ENCODE assay signal across 26 mouse cellular contexts in the genomic region with DNA sequence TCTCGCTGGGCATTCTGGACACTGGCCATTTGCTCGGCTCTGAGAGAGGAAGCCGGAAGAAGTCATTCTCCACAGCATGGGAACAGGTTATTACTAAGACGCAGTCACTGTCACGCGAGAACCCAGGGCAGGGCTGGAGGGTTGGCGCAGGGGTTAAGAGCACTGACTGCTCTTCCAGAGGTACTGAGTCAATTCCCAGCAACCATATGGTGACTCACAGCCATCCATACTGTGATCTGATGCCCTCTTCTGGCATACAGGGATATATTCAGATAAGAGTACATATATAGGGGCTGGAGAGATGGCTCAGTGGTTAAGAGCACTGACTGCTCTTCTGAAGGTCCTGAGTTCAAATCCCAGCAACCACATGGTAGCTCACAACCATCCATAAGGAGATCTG.
DNase-seq lines count a peak whose midpoint lies in the region; ATAC-seq and TF ChIP-seq lines count a peak whose summit lies in the region.
"Had no signal": no experiment of that assay in that cellular context is flagged by ENCODE, and none has a peak within 500 bp of the region (broad histone marks: within the 10 kb centered on the region; RNA-seq: fewer than 3 reads in every experiment).

No protein-coding gene starts in this region.

- H3K27me3 ChIP-seq in lung, postnatal 0 days (replicated peaks; ENCODE audit: insufficient read depth, low read length), result no peaks in the 10 kb centered on the region
- H3K27me3 ChIP-seq in stomach, postnatal 0 days (ENCODE audit: control insufficient read depth, insufficient read depth, low read length), result no peaks in the 10 kb centered on the region
- H3K27me3 ChIP-seq: forebrain, embryonic 13.5 days; heart, embryonic 13.5 days; hindbrain, embryonic 12.5 days; hindbrain, embryonic 15.5 days; Patski had no signal

- no peak overlapping the region for H3K9ac ChIP-seq in lung, postnatal 0 days (replicated peaks; ENCODE audit: low read depth)
- H3K9ac ChIP-seq in stomach, postnatal 0 days (ENCODE audit: low read length), result no peak overlapping the region
- H3K9ac ChIP-seq: forebrain, embryonic 13.5 days; heart, embryonic 13.5 days; hindbrain, embryonic 12.5 days; hindbrain, embryonic 15.5 days had no signal

- H3K4me3 ChIP-seq in lung, postnatal 0 days (ENCODE audit: low read depth, low read length), result no peak overlapping the region
- no peak overlapping the region for H3K4me3 ChIP-seq in lung, adult 2 months (replicated peaks; ENCODE audit: extremely low read depth, low read depth, low read length)
- no peak overlapping the region for H3K4me3 ChIP-seq in stomach, postnatal 0 days (ENCODE audit: low read depth, low read length)
- H3K4me3 ChIP-seq: forebrain, embryonic 10.5 days; forebrain, embryonic 13.5 days; heart, adult 2 months; heart, embryonic 10.5 days; heart, embryonic 13.5 days; hindbrain, embryonic 12.5 days; hindbrain, embryonic 15.5 days had no signal

- peak; percentile 15; the same call in 1 of the 2 replicates for TF ChIP-seq CTCF in lung, postnatal 0 days (IDR thresholded peaks at IDR 0.05)
- TF ChIP-seq CTCF in lung, adult 2 months (IDR thresholded peaks at IDR 0.05; ENCODE audit: insufficient read depth, low read length), result no peak
- peak; percentile 25; the same call in 1 of the 2 replicates for TF ChIP-seq CTCF in stomach, postnatal 0 days (IDR thresholded peaks at IDR 0.05; ENCODE audit: low read depth)

- TF ChIP-seq EP300 in lung, postnatal 0 days (IDR thresholded peaks at IDR 0.05), result no peak
- TF ChIP-seq EP300 in stomach, postnatal 0 days (optimal IDR thresholded peaks at IDR 0.05), result no peak

- H3K36me3 ChIP-seq in lung, postnatal 0 days (ENCODE audit: insufficient read depth, low read length), result peaks cover 44% of the 10 kb centered on the region
- H3K36me3 ChIP-seq in stomach, postnatal 0 days (ENCODE audit: control insufficient read depth, insufficient read depth, low read length), result peaks cover 21% of the 10 kb centered on the region

- no peaks in the 10 kb centered on the region for H3K4me1 ChIP-seq in lung, postnatal 0 days (ENCODE audit: insufficient read depth, low read depth, low read length)
- no peaks in the 10 kb centered on the region for H3K4me1 ChIP-seq in lung, adult 2 months (ENCODE audit: control insufficient read depth, insufficient read depth, low read length)
- no peaks in the 10 kb centered on the region for H3K4me1 ChIP-seq in stomach, postnatal 0 days (replicated peaks; ENCODE audit: control insufficient read depth, insufficient read depth)
- H3K4me1 ChIP-seq: forebrain, embryonic 10.5 days; forebrain, embryonic 13.5 days; heart, embryonic 10.5 days; hindbrain, embryonic 12.5 days; hindbrain, embryonic 15.5 days had no signal

- no peak overlapping the region for H3K4me2 ChIP-seq in lung, postnatal 0 days (replicated peaks; ENCODE audit: low read depth, low read length)
- no peak overlapping the region for H3K4me2 ChIP-seq in stomach, postnatal 0 days (replicated peaks; ENCODE audit: low read depth)
- H3K4me2 ChIP-seq: forebrain, embryonic 13.5 days; heart, embryonic 13.5 days; hindbrain, embryonic 12.5 days; hindbrain, embryonic 15.5 days had no signal

- ATAC-seq in lung, postnatal 0 days, result no peak
- ATAC-seq in stomach, postnatal 0 days (ENCODE audit: low FRiP score, low TSS enrichment), result no peak
- ATAC-seq: forebrain, embryonic 13.5 days; forebrain, embryonic 16.5 days; intestine, postnatal 0 days; Patski had no signal

- H3K27ac ChIP-seq in lung, postnatal 0 days (ENCODE audit: low read length), result no peak overlapping the region
- no peak overlapping the region for H3K27ac ChIP-seq in stomach, postnatal 0 days (replicated peaks)
- H3K27ac ChIP-seq: forebrain, embryonic 10.5 days; forebrain, embryonic 13.5 days; heart, adult 2 months; heart, embryonic 10.5 days; heart, embryonic 13.5 days; hindbrain, embryonic 12.5 days; hindbrain, embryonic 15.5 days had no signal

- DNase-seq in lung, postnatal 0 days (ENCODE audit: low spot score), result no peak
- DNase-seq in lung, adult 2 months, result no peak
- DNase-seq in ES-CJ7 (ENCODE audit: low read depth, low spot score) (peak; percentile 55), R1 (ENCODE audit: low read depth, low spot score) (peak; percentile 47)
- DNase-seq in stomach, postnatal 0 days (ENCODE audit: low spot score), result no peak
- DNase-seq in cerebellum, postnatal 10 days, result no peak
- no peak for DNase-seq in thymus, postnatal 4 days
- DNase-seq in yolk sac, embryonic 10.5 days (ENCODE audit: low spot score), result no peak
- DNase-seq: adrenal gland, postnatal 14 days; cerebellum, adult 11 months; cerebellum, adult 2 months; cerebellum, adult 9-11 months; cerebellum, postnatal 36 days; gastrocnemius, postnatal 10 days; gastrocnemius, postnatal 36 days; heart, adult 2 months; heart, postnatal 14 days had no signal

- no peaks in the 10 kb centered on the region for H3K9me3 ChIP-seq in lung, postnatal 0 days (ENCODE audit: low read length)
- no peaks in the 10 kb centered on the region for H3K9me3 ChIP-seq in stomach, postnatal 0 days (ENCODE audit: control insufficient read depth, low read length)
- H3K9me3 ChIP-seq: forebrain, embryonic 10.5 days; forebrain, embryonic 13.5 days; heart, embryonic 10.5 days; hindbrain, embryonic 12.5 days; hindbrain, embryonic 15.5 days had no signal

- TF ChIP-seq POLR2A in lung, adult 2 months (IDR thresholded peaks at IDR 0.05; ENCODE audit: borderline replicate concordance, extremely low read depth, low read depth, low read length), result no peak

- WGBS in lung, postnatal 0 days, result 92% methylated on average over 7 of the region's 7 CpGs
- WGBS in lung, adult 2 months, result 96% methylated on average over 7 of the region's 7 CpGs
- 97% methylated on average over 7 of the region's 7 CpGs for WGBS in stomach, postnatal 0 days

Comparison
In these comparisons a context has a peak if more than half of its experiments do, and no peak if none do; other contexts are left out.
1. DNase-seq: peak in ES-CJ7 (single experiment) and R1 (single experiment); none in lung, postnatal 0 days (single experiment), lung, adult 2 months (single experiment), stomach, postnatal 0 days (single experiment), cerebellum, postnatal 10 days (0 of 2), thymus, postnatal 4 days (single experiment) and yolk sac, embryonic 10.5 days (single experiment).